Mouse (Mus musculus) CD4-positive helper T cell, adult 2 months (primary cell): Measurements from ENCODE around the gene Cxcr5.

Experiments
- DNase-seq: peaks from one replicate; pipeline ENCODE4 v3.0.0-alpha.2; 2012; ENCODE audit warnings: low read depth, missing footprints, low spot score

Gene Cxcr5

DNA sequence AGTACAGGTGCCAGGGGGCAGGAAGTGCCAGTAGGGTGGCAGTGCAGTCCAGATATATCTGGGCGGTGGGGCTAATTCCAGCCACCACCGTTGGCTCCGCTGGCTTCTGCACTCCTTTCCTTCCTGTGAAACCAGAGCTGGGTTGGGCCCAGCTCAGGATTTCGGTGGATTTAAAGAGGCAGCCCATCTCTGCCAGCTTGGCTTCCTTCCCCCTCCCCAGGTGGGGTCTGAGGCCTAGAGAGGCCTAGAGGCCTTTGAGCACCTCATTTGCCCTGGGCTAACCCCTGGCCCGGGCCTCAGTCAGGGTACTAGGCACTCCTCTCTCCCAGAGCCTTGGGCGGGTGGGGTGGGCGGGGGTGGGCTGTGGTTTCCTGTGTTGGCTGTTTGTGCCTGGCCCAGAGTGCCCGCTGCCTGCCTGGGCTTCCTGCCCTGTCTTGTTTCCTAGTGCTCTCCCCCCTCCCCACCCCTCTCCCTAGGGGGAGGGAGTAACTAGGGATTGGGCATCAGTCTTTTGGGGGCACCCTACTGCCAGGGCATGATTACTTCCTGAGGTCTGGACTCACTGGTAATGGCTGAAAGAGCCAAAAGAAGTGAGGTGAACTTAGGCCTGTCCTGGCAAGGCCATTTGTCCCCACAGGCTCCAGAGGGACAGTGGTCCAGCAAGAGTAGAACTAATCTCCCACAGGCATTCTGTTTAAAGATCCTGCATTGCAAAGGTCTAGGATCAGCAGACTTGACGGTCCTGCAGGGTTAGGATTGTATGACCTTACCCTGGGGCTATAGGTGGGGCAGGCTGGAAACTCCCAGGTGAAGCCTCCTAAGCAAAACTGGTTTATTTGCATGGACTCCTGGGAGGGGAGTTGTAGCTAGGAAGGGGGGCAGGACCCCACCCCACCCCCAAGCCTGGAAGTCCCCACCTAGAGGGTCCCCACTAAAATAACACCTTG lies 66.5 kb downstream of the Cxcr5 start:
- peak; percentile 58 for DNase-seq

GRCm38 (mm10) chr9:44494261-44494862 lies 67.3 kb downstream of the Cxcr5 start:
- peak; percentile 71 for DNase-seq

GRCm38 (mm10) chr9:44492631-44493461 lies 68.8 kb downstream of the Cxcr5 start:
- no peak for DNase-seq

- DNase-seq: no peak
Measured at GRCm38 (mm10) chr9:44491351-44491750, 70.3 kb downstream of the Cxcr5 start.

DNA sequence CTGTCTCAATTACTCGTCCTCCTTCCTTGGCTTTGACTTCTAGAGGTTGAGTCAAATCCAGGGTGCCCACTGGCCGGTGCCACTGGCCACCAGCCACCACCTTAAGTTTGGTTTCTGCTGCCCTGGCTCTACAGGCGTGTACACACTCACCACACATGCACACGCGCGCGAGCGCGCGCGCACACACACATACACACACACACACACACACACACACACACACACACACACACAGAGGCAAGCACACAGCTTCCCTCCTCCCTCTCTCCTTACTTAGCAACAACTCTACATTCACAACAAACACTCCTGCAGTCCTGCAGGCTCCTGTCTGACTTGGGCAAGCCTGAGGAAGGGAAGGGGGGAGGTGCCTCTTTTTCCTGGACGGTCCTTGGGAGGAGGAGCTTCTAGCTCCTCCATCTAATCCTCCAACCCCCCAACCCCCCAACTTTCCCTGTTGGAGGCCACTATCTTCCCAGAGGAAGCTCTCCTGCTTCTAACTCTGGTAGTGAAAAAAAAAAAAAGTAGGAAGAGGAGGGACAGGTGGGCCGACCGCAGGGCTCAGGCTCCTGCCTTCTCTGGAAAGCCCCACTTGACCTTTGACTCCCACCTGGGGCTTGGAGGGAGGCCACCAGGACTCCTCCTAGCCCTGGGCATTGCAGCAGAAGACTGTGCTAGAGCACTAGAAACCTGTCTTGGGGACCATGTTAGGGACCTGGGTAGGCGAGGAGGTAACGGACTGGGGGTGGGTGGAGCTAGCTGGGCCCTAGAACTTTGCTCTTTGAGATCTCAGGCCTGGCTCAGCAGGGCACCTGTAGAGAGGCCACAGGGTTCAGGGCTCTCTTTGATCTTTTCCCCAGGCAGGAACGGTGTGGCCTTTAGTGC lies 71.3 kb downstream of the Cxcr5 start:
- no peak for DNase-seq

- no peak for DNase-seq
Measured at GRCm38 (mm10) chr9:44489651-44490085, 72.0 kb downstream of the Cxcr5 start.

- no peak for DNase-seq
Measured at GRCm38 (mm10) chr9:44488855-44489381, 72.8 kb downstream of the Cxcr5 start.

GRCm38 (mm10) chr9:44488416-44488815 lies 73.3 kb downstream of the Cxcr5 start:
- DNase-seq: no peak

DNA sequence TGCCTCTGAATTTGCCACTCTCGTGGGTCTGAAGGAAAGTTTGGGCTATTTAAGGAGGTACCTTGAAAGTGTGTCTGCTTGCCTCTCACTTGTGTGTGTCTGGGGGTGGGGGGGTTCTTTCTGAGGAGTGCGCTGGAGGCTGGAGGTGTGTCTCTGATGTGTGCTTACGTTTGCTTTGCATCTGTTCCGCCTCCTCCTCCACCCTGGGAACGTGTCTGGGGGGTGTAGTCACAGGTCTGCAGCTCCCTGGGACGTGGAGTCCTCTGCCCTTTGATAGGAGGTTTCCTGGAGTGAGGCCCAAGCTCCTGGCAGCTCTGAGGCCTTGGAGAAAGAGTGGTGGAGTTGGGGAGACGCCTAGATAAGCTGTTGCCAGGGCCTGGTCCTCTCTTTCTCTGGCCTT lies 74.2 kb downstream of the Cxcr5 start:
- no peak for DNase-seq

GRCm38 (mm10) chr9:44486741-44487421 lies 74.8 kb downstream of the Cxcr5 start:
- DNase-seq: no peak

DNA sequence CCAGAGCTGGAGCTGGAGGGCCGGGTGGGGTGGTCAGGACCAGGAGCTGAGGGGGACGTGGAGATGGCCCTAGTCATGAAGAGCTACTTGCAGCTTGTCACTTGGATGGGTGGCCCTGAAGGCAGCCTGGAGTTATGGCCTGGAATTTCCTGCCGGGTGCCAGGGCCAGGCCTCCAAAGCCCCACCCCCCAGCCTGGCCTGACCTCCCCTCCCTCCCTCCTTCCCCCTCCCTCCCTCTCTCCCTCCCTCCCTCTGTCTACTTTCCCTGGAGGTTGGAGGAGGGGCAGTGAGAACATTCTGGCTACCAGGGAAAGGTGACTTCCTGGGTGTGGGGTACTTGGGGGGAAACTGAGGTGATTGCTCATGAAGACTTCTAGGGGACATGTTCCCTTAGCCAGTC lies 75.3 kb downstream of the Cxcr5 start:
- DNase-seq: no peak

DNA sequence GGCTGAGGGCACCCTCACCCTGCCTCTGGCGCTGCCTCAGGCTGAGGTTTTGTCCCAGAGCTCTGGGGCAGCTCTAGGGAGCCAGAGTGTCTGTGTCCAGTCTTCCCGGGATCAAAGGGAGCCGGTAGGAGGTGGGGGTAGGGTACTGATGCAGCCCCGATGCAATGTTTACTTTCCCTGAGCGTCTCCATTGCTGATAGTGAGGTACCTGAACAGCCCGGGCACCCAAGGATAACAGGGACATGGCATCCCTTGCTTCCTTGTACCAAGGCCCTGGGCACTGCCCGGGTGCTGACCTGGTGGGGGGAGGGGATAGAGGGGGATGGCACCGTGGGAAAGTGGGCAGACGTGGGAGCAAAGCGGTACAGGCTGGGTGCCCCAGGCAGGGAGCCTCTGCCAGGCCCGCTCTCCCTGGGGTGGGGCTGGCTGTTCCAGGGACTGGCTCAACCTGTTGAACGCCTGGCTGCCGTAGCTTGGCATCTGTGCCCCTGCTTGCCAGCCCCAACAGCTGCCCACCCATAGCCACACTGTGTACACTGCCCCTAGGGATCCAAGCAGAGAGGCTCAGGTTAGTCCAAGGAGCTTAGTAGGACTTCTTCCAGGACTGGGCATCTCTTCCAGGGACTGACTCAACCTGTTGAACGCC lies 76.0 kb downstream of the Cxcr5 start:
- no peak for DNase-seq

DNA sequence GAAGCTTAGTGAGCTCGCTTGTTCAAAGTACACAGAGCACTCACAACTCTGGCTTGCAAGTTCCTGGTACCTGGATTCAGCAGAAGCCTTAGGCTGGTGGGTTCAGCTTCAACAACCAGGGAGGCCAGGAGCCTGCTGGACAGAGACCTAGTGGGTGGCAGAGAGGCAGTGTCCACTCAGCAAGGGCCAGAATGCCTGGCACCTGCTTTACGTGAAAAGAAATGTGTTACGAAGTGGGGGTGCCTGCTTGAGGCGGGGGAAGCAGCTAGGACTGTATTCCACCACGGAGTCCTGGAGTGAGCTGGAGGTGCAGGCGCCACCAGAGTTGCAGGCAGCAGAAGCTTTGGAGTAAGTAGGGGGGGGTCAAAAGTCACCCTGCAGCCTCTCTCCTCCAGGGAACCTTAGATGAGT lies 76.6 kb downstream of the Cxcr5 start:
- no peak for DNase-seq

DNA sequence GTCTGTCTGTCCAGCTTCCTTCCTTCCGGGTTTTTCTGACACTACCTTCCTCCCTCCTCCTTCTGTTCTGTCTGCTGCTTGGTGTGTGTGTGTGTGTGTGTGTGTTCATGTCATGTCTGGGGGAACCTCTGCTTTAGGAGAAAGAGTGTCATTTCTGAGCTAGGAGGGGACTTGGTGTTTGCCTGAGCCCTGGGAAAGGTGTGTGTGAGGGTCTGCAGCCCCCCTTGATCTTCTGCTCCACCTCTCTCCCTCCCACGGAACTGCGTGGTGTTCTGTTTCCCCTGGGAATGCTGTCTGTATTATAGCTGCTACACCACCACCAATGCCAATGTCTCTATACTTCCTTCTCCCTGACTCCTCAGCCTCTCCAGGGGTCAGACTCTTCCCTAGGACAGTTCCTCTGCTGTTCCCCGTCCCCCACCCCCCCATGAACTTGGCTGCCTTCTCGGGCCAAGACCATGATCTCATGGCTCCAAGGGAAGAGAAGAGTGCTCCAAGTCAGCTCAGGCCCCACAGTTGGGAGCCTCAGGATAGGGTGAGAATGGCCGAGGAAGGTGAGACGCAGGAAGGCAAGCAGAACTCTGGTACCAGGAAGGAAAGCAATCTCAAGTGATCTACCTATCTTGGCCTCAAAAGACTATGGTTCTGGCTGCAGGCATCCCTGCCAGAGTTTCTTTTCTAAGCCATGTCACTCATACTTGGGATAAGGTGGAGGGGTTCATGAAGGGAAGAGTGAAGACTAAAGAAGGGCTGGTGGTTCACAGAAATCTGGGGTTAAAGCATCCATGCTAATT lies 77.2 kb downstream of the Cxcr5 start:
- no peak for DNase-seq

DNA sequence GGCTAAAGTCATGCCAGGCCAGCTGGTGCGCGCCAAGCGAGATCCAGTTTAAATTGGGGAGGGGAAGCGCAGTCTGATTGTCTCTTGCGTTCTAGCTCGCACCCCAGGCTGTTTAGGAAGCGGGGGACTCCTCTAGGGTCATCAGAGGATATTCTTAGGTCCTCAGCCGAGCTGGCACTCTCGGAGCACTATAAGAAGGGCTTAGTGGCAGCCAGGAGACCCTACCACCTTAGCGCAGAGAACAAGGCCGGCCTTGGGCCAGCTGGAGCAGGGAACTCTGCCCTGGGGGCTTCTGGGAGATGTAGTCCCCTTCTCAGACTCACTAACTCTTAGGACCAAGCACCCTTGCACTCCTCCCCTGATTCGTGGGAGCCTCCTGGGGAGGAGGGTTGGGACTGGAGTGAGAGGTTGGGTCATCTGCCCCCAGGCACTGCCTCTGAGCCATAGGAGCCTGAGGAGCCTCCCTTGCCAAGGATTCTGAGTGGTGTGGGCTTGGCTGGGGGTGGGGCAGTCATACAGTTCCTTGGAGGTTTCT lies 78.1 kb downstream of the Cxcr5 start:
- DNase-seq: peak; percentile 54

GRCm38 (mm10) chr9:44483041-44483509 lies 78.6 kb downstream of the Cxcr5 start:
- peak; percentile 55 for DNase-seq

DNA sequence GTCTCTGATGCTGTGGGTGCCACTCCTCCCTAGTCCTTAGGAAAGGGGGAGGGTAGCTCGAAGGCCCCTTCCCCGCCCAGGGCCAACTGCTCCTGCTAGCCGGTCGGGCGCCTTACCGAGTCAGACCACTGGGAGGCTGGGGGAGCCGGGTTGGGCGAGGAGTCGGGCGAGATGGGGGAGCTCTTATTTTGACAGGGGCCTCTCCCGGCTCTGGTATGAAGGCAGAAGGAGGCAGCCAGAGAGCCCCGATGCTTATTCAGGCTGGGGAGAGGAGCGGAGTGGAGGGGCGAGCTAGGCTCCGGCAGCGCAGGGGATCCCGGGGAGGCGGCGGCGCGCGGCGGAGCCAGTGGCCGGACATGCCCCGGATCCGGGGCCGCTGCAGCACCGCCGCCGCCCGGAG lies 79.1 kb downstream of the Cxcr5 start, which contains the start of gene Bcl9l:
Gene Bcl9l, plus strand, starts transcription at position 274 of the 400 bp plus-strand sequence.
- peak; percentile 90 for DNase-seq

DNA sequence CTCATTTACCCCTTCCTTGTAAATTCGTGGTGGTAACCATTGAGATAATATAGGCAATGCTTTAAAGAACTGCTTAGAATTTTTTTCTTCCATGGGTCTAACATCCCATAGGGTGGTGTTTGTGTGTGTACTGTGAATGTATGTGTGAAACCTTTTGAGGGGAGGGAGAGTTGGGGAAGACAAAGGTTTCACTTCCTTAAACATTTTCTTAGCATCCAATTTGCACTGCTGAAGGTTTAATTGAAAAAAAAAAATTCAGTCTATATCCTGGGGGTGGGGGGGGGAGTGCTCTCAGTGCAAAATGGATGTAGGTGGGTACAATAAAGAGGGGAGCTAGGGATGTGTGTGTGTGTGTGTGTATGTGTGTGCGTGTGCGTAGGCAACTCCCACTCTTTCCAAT lies 79.6 kb downstream of the Cxcr5 start:
- DNase-seq: no peak
